ENCODE assay signal across 18 mouse cellular contexts in the genomic region with DNA sequence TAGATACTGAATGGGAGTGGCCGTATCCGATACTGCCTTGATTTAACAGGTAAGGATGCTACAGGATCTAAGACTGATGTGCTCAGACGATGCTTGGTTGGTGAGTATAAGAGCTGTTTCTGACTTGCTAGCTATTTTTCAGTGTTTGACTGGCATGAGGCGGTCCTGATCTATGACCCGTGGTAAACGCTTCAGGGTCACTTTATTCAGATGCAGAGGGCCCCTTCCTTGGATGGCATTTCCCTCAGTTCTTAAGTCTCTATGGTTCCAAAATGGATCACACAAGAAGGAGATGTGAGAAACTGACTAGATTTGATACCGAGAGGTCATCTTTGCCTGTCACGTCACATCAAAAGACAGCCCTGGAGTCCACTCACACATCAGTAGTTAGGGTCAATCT.
"Had no signal": no experiment of that assay in that cellular context is flagged by ENCODE, and none has a peak within 500 bp of the region (broad histone marks: within the 10 kb centered on the region; RNA-seq: fewer than 3 reads in every experiment).

No protein-coding gene starts in this region.

- H3K27ac ChIP-seq: liver, embryonic 14.5 days; lung, embryonic 15.5 days; macrophage; midbrain, embryonic 13.5 days; midbrain, embryonic 15.5 days; neural tube, embryonic 13.5 days had no signal

- H3K9me3 ChIP-seq: lung, embryonic 15.5 days; megakaryocyte, embryonic 14.5 days; midbrain, embryonic 13.5 days; midbrain, embryonic 15.5 days; neural tube, embryonic 13.5 days had no signal

- DNase-seq: lung, adult 18-20 months; lung, postnatal 14 days; lung, postnatal 36 days; retina, postnatal 1 day; right cerebral cortex, postnatal 25 days; right cerebral cortex, postnatal 4 days; spleen, adult 18-20 months; thymus, adult 18-20 months; thymus, postnatal 14 days; thymus, postnatal 36 days had no signal

- ATAC-seq: lung, postnatal 0 days; midbrain, embryonic 13.5 days; midbrain, embryonic 15.5 days had no signal

- H3K9ac ChIP-seq: liver, embryonic 14.5 days; lung, embryonic 15.5 days; midbrain, embryonic 13.5 days; midbrain, embryonic 15.5 days; neural tube, embryonic 13.5 days had no signal

- H3K36me3 ChIP-seq: lung, embryonic 15.5 days; midbrain, embryonic 13.5 days; midbrain, embryonic 15.5 days; neural tube, embryonic 13.5 days had no signal

- H3K4me3 ChIP-seq: lung, embryonic 15.5 days; megakaryocyte, embryonic 14.5 days; midbrain, embryonic 13.5 days; midbrain, embryonic 15.5 days; neural tube, embryonic 13.5 days had no signal

- H3K27me3 ChIP-seq: lung, embryonic 15.5 days had no signal

- H3K4me2 ChIP-seq: lung, embryonic 15.5 days; midbrain, embryonic 13.5 days; midbrain, embryonic 15.5 days; neural tube, embryonic 13.5 days had no signal
